Mouse (Mus musculus) gastrocnemius, postnatal 14 days (tissue): Measurements from ENCODE around the gene Setd3. TPM values are rescaled to one million over a fixed set of nuclear protein-coding genes. Genes with fewer than 3 reads are reported as not detected.
"Not testable (repeated sequence)": the region's sequence is repeated elsewhere in the genome, so short reads cannot be mapped to it uniquely, and the experiment has no call there.

Source experiments
- DNase-seq: peaks from one replicate; pipeline ENCODE4 v3.0.0; 2021; ENCODE audit warnings: mixed read lengths
- intact Hi-C: fragments of 180-260 bp; cut with DNase I; formaldehyde crosslinking; loops from one replicate; pipeline ENCODE4 v1.15.1; 2025; ENCODE audit warnings: low total_unique reads
- total RNA-seq, 2 experiments: library from RNA; stranded (reverse); gene quantifications; 2 replicates each; pipeline ENCODE4 v1.2.3; 2021

Gene Setd3
- total RNA-seq, 2 experiments from 2014 or later: 69.6 to 75.0 TPM

GRCm38 (mm10) chr12:108162036-108162435 is 17.1 kb downstream of the Setd3 start:
- intact Hi-C loops: no loop called here
- no peak for DNase-seq

DNA sequence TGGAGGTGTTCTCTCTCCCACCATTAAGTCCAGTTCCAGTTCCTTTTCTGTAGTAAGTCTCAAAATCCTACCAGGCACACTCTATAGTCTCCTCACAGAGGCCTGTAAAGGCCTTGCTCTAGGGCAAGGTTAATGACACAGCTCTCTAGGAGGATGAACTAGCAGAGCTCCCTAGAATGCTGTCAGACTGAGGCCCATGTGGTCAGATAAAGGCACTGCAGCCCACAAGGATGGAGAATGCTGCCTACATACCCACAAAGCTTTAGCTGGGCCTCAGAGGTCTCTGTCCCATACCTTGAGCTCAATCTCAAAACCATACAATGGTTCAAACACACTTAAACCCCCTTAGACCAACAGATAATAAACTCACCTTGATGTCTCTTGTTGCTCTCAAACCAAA is 19.3 kb downstream of the Setd3 start:
- intact Hi-C loops: no loop called here
- DNase-seq: no peak

DNA sequence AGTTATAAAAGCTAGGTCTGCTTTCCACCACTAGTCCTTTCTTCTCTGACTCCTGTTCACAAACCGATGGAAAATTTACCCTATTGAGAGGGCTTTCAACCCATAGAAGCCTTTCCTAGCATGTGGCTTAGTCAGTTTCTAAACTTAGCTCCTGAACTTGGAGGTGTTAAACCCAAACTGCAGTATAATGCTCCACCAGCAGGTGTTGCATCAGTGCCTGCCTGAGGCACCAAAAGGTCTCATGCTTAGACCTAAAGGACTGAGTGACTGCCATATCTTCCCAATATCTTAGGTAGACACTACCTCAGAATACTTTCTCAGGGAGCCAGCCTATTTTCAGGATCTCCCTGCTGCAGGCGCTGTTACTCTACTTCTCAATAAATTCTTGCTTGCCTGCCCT is 26.4 kb downstream of the Setd3 start:
- intact Hi-C loops: no loop called here
- DNase-seq: no peak

DNA sequence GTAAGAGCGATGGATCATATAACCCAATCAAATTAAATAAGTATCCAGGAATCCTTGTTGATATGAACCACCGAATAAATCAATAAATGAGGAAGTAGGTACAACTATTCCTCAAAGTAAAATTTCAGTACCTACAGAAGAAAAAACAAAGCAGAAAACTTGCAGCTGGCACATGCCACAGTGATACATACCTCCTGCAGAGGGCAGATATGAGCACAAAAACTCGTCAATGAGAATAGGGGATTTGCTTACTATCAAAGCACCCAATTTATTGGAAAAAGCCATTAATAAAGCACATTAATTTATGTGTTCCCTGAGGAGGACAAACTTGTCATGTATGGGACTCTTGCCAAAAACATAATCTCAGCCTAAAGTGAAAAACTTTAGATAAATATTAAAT is 29.4 kb downstream of the Setd3 start:
- intact Hi-C loops: no loop called here

DNA sequence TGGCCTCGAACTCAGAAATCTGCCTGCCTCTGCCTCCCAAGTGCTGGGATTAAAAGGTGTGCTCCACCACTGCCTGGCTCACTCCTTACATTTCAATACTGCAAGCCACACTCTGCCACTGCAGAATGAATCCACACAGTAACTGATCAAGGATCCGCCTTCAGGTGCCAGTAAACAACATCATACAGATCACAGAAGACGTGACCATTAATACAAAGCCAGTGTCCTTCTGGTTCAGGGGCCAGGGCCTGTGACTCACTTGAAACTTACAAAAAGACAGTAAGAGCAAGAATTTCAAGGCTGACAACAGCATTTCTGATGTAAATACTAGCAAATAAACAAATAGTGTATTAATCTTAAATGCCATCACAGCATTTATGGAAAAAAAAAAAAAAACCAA is 33.9 kb downstream of the Setd3 start:
- intact Hi-C loops: no loop called here
- DNase-seq: no peak

More for the DNA sequence above, 29.4 kb downstream of the Setd3 start:
- DNase-seq: no peak

DNA sequence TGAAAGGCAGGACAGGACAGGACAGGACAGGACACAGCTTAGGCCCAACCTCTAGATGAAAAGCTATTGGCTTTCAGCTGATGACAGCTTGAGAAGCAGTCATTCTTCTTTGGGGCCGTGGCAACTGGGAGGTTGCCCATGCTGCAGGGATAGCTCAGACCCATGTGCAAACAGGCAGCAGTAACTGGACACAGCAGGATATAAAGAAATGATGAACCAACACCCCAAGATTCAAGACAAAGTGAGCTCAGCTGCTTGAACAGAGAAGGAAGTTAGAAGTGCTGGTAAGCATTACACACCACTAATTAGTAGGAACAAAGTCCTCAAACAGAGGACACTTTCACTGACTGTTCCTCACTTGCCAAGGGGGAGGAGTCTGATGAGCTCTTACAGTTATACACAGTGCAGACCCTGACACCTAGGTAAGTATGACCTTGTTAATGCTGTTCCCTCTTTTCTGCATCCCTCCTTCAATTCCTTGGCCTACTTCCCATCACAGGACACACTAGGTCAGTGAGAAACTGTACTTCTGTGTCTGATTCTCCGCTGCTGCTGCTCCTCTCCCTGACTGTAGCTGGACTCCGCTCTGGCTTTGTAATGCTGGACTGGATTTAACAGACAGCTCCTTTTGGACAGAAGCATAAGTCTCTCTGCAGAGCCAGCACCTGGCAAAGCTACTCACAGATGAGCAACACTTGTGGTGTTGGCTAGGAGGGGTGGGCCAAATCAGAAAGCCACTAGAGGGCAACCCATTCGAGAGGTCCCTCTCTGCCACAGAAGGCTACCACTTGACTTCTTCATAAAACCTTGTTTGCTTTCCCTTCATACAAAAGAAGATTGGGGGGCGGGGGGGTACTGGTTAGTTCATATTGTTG is 35.3 kb downstream of the Setd3 start:
- intact Hi-C loops: no loop called here
- DNase-seq: peak; percentile 61

DNA sequence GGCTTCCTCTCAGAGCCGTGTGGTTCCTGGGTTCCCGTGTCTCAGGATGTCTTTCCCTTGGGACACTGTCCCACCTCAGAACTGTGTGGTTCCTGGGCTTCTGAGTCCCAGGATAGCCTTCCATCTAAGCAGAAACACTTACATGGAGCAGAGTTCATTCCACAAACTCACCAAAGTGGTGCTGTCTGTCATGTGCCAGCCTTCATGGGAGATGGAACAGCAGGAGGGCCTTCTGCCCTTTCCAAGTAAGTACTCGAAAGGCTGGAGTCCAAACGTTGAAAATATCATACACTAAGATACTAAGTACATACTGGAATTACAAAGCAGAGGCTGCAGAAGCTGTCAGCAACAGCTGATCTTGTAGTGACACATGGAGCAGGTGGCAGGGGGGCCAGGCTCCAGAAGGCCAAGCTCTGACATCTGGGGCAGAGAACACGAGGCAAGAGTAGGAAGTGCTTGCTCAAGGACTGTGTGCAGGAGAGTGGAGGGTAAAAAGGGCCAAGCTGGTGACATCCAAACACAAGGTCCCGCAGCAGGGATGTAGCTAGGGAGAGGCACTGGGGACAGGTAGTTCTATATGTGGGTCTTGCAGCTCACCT is 43.4 kb downstream of the Setd3 start:
- peak; percentile 57 for DNase-seq
- intact Hi-C loops: no loop called here

DNA sequence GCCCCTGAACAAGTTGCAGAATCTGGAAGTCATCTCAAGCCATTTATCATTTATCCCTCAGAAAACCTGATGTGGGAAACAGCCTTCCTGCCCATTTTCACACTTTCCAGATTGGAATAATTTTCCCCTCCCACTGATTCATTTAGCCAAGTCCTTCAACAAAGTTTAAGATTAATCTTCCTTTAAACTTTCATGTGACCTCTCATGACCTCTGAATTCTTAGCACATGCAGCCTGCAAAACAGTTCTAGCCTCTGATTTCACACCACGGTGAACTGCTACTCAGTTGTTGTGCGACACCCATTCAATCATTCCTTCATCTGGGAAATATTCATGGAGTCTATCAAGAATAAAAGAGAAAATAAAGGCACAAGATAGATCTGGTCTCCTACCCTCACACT is 45.9 kb downstream of the Setd3 start:
- no peak for DNase-seq
- intact Hi-C loops: no loop called here

DNA sequence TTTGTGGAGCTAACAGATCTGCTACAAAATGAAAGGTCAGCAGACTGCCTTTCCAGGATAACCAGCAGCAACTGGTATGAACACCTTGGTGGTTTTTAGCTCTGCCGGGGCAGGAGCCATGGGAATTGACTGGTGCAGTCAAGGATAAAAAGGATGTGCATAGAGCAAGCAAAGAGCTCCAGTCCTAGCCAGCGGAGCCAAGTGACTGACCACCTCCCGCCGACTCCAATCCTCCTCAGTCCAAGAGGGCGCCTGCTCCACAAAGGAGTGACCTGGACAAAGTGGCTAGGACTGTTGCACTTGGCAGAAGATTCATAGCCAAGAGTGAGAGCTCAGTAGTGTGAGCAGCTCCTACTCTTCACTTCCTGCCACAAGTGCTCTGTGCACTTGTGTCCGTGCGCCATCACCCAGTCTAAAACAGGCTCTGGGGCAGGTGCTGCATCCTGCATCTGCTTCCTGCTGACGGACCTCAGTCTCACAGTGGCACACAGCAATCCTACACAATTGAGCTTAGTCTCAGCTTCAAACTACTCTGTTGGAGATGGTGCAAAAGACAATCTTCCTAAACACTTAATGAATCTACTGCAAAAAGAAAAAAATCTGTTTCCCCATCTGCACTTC is 46.6 kb downstream of the Setd3 start:
- no peak for DNase-seq
- intact Hi-C loops: no loop called here

DNA sequence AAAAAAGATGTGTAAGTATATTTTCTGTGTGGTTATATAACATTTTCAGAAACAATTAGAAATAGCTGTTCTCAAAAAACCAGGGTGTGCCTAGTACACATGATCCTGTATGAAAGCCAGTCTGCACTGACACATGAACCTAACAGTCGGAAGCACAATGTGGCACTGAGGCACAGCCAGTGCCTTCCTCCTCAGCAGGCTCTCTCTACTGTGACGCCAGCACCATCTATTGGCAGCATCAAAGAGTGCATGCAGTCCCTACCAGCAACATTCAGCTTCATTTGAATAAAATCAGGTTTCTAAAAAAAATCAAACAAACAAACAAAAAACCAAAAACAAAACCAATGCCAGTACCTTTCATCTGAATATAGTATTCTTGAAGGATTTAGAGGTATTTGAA is 57.8 kb downstream of the Setd3 start:
- DNase-seq: peak; percentile 50
- intact Hi-C loops: no loop called here

GRCm38 (mm10) chr12:108120434-108120833 is 58.7 kb downstream of the Setd3 start:
- intact Hi-C loops: no loop called here
- DNase-seq: no peak

GRCm38 (mm10) chr12:108119930-108120329 is 59.2 kb downstream of the Setd3 start:
- intact Hi-C loops: loop anchor here (2.0 kb wide), 1 partner anchor 79 kb away; no protein-coding TSS in a partner anchor
- no peak for DNase-seq

DNA sequence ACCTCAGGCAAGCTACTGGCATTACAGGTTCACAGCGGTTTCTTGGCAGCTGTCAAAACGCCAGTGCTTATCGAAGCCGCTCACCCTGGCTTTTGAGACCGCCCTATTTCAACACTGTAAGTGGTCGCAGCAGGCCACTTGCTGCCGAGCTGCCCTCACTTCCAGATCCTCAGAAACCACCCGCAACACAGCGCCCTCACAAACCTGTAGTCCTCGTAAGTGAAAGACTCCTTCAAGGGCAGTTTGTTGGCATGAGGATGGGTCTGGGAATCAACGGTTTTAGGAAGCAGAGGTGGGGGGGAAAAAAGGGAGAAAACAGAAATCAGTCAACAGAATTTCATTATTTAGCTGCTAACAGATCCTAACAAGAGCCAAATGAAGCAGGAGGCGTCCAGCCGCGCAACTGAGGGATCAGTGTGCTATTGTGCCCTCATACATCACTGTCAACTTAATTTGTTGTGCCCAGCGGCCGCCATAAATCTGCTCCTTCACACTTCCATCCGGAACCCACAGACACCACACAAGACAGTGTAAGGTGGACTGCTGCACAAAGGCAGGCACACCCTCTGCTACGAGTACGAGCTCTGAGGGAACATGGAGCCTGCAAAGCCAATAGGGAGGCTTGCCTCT is 60.1 kb downstream of the Setd3 start:
- intact Hi-C loops: loop anchor here (2.0 kb wide), 1 partner anchor 78 kb away; no protein-coding TSS in a partner anchor
- DNase-seq: no peak

GRCm38 (mm10) chr12:108118503-108118901 is 60.6 kb downstream of the Setd3 start:
- no peak for DNase-seq
- intact Hi-C loops: loop anchor here (2.0 kb wide), 1 partner anchor 78 kb away; no protein-coding TSS in a partner anchor

DNA sequence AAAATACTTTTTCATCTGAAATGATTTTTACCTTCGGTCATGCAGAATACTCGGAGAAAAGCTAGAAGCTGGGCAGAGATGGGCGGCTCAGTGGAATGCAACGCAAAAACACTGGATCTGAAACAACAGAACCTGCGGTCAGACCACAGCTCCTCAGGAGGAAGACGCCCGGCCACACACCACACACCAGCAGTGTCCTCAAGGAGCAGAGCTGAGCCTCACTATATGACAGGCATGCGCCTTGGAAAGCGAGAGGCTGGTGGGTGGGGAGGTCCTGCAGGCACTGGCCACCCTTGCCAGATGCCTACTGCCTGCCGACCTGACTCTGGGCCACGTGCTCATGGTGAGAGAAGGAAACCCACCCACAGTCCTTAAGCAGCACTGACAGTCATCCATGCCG is 67.9 kb downstream of the Setd3 start:
- intact Hi-C loops: no loop called here
- DNase-seq: no peak

DNA sequence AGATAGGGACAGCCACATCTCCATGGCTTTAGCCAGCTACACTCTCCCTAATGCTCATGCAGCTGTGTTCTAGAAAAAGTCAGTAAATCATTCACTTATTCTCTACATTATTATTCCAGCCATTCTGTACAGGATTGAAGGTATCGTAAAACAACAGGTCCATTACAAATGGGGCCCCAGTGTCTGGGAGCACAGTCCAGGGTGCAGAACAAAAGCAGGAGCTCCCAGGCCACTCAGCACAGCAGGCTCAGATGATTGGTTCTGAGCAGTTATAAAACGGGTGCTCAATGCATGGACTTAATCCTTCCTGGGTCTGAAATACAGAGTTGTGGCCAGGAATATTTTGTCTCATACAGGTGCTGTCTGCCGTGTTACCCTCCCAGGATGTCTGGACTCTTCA is 68.4 kb downstream of the Setd3 start:
- no peak for DNase-seq
- intact Hi-C loops: no loop called here

- intact Hi-C loops: no loop called here
- DNase-seq: no peak
Measured at GRCm38 (mm10) chr12:108109732-108110131, 69.4 kb downstream of the Setd3 start.

- intact Hi-C loops, DNase-seq: not testable (repeated sequence)
Measured at GRCm38 (mm10) chr12:108108591-108108990, 70.5 kb downstream of the Setd3 start.

DNA sequence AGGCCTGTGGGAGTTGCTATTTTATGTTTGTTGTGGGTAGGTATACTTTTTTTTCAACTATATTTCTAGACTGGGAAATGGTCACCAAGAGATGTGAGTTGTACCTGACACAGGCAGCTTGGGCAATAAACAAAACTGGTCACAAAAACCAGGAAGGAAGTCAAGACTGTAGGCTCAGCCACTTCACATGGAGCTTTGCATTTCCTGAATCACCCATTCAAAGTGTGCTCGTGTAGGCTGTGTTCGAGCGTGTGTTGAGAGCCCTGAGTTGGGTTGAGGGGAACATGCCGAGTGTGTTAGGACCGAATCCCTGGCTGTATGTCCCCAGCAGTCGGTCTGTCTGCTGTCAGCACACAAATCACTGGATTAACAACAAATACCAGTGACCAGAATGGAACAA is 75.8 kb downstream of the Setd3 start:
- intact Hi-C loops: no loop called here
- DNase-seq: no peak

GRCm38 (mm10) chr12:108102119-108102518 is 77.0 kb downstream of the Setd3 start:
- DNase-seq: no peak
- intact Hi-C loops: no loop called here
